ENCODE assay signal across 18 mouse cellular contexts in genomic region chr19:37074276-37074675, GRCm38 (mm10).
A peak's percentile ranks its signal among the peaks of the same experiment; 100 is the strongest.
DNase-seq lines count a peak whose midpoint lies in the region; ATAC-seq and TF ChIP-seq lines count a peak whose summit lies in the region.
"Had no signal": no experiment of that assay in that cellular context is flagged by ENCODE, and none has a peak within 500 bp of the region (broad histone marks: within the 10 kb centered on the region; RNA-seq: fewer than 3 reads in every experiment).

No protein-coding gene starts in this region.

- no peaks in the 10 kb centered on the region for H3K36me3 ChIP-seq in heart, embryonic 16.5 days (ENCODE audit: control insufficient read depth, insufficient read depth)
- H3K36me3 ChIP-seq: embryonic facial prominence, embryonic 13.5 days; forebrain, embryonic 15.5 days; limb, embryonic 13.5 days had no signal

- intact Hi-C loops in left cerebral cortex, adult 2 months (cut with DNase I), result no loop called here

- 95% methylated on average over 3 of the region's 3 CpGs for WGBS in cerebellum, adult 2 months
- WGBS in heart, embryonic 16.5 days, result 80% methylated on average over 3 of the region's 3 CpGs

- no peak overlapping the region for H3K4me3 ChIP-seq in cerebellum, adult 2 months (replicated peaks; ENCODE audit: insufficient read depth, low read depth, low read length)
- H3K4me3 ChIP-seq in heart, embryonic 16.5 days (ENCODE audit: low read length), result no peak overlapping the region
- no peak overlapping the region for H3K4me3 ChIP-seq in left cerebral cortex, adult 2 months
- H3K4me3 ChIP-seq: embryonic facial prominence, embryonic 13.5 days; forebrain, embryonic 15.5 days; limb, embryonic 13.5 days had no signal

- H3K27me3 ChIP-seq in cerebellum, adult 2 months (ENCODE audit: control insufficient read depth, insufficient read depth, low read length), result no peaks in the 10 kb centered on the region
- H3K27me3 ChIP-seq in heart, embryonic 16.5 days (ENCODE audit: control insufficient read depth, insufficient read depth, low read length), result no peaks in the 10 kb centered on the region
- H3K27me3 ChIP-seq: embryonic facial prominence, embryonic 13.5 days; forebrain, embryonic 15.5 days; limb, embryonic 13.5 days had no signal

- no peak overlapping the region for H3K9ac ChIP-seq in heart, embryonic 16.5 days (ENCODE audit: low read length)
- H3K9ac ChIP-seq: embryonic facial prominence, embryonic 13.5 days; forebrain, embryonic 15.5 days; limb, embryonic 13.5 days; liver, embryonic 14.5 days had no signal

- TF ChIP-seq POLR2A in cerebellum, adult 2 months (IDR thresholded peaks at IDR 0.05; ENCODE audit: borderline replicate concordance, insufficient read depth, low read length), result no peak

- DNase-seq in cerebellum, adult 2 months, result no peak
- no peak for DNase-seq in cerebellum, adult 9-11 months
- no peak for DNase-seq in heart, postnatal 4 days
- DNase-seq in left cerebral cortex, adult 2 months (ENCODE audit: extremely low spot score in 1 of 2, low spot score in 2 of 2), result no peak
- DNase-seq in left cerebral cortex, adult 18-20 months (ENCODE audit: low spot score in 2 of 2), result no peak
- no peak for DNase-seq in urinary bladder, adult 18-20 months (ENCODE audit: low spot score in 2 of 2)
- no peak for DNase-seq in neural tube, embryonic 10.5 days (ENCODE audit: extremely low spot score, low spot score)
- DNase-seq: cerebellum, postnatal 14 days; layer of hippocampus, adult 9-11 months; right cerebral cortex, adult 18-20 months had no signal

- H3K9me3 ChIP-seq in heart, embryonic 16.5 days (replicated peaks; ENCODE audit: control insufficient read depth, low read length), result no peaks in the 10 kb centered on the region
- H3K9me3 ChIP-seq: embryonic facial prominence, embryonic 13.5 days; forebrain, embryonic 15.5 days; limb, embryonic 13.5 days had no signal

- TF ChIP-seq CTCF in cerebellum, adult 2 months (IDR thresholded peaks at IDR 0.05; ENCODE audit: borderline replicate concordance, insufficient read depth, low read depth, low read length), result no peak
- TF ChIP-seq CTCF in left cerebral cortex, adult 2 months (IDR thresholded peaks at IDR 0.05), result no peak

- ATAC-seq in heart, embryonic 16.5 days (replicated peaks; ENCODE audit: extremely low read depth, insufficient read depth, low FRiP score), result no peak
- ATAC-seq: forebrain, embryonic 15.5 days; hindbrain, embryonic 16.5 days; intestine, embryonic 16.5 days had no signal

- H3K4me2 ChIP-seq in heart, embryonic 16.5 days (ENCODE audit: low read depth, low read length), result no peak overlapping the region
- H3K4me2 ChIP-seq: embryonic facial prominence, embryonic 13.5 days; forebrain, embryonic 15.5 days; limb, embryonic 13.5 days; midbrain, embryonic 11.5 days had no signal

- H3K27ac ChIP-seq in cerebellum, adult 2 months (ENCODE audit: insufficient read depth, low read length), result peak overlapping the region; percentile 24; the same call in 1 of the 2 replicates
- peak overlapping the region; percentile 34 for H3K27ac ChIP-seq in heart, embryonic 16.5 days (ENCODE audit: low read length)
- peak overlapping the region; percentile 84; the same call in 1 of the 2 replicates for H3K27ac ChIP-seq in left cerebral cortex, adult 2 months
- H3K27ac ChIP-seq: embryonic facial prominence, embryonic 13.5 days; forebrain, embryonic 15.5 days; limb, embryonic 13.5 days; liver, embryonic 14.5 days had no signal

- H3K4me1 ChIP-seq in cerebellum, adult 2 months (ENCODE audit: control insufficient read depth, insufficient read depth, low read length), result peaks cover 26% of the 10 kb centered on the region
- H3K4me1 ChIP-seq in heart, embryonic 16.5 days (ENCODE audit: control insufficient read depth, insufficient read depth, low read length), result peaks cover 48% of the 10 kb centered on the region
- H3K4me1 ChIP-seq: embryonic facial prominence, embryonic 13.5 days; limb, embryonic 13.5 days had no signal

Comparison
In these comparisons a context has a peak if more than half of its experiments do, and no peak if none do; other contexts are left out.
1. H3K27ac ChIP-seq: peak in every context shown above with its lines; median percentile 84 in left cerebral cortex, adult 2 months; 34 in heart, embryonic 16.5 days; 24 in cerebellum, adult 2 months.